Mouse (Mus musculus): ENCODE data around the gene Gab2. TPM values are rescaled to one million over a fixed set of nuclear protein-coding genes. Genes with fewer than 3 reads are reported as not detected.

Gene Gab2
- polyA plus RNA-seq, 1 experiment from 2014 or later, result 10.1 TPM

DNA sequence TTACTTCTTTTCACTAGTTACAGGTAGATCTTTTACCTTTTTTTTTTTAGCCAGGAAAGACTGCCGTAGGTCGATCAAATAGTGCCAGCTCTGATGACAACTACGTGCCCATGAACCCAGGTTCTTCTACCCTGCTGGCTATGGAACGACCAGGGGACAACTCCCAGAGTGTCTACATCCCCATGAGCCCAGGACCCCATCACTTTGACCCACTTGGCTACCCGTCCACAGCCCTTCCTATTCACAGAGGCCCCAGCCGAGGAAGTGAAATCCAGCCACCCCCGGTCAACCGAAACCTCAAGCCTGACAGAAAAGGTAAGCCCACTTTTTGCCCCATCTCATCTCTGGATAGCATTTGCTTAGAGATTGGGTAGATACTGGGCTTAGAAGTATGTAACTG is 219.9 kb downstream of the Gab2 start:
- peaks cover 31% of the 10 kb centered on the region for H3K36me3 ChIP-seq (ENCODE audit: control insufficient read depth, insufficient read depth, low read length)
- no peak for ATAC-seq
- 84% methylated on average over 8 of the region's 8 CpGs for WGBS
- no peaks in the 10 kb centered on the region for H3K4me1 ChIP-seq (ENCODE audit: control insufficient read depth, insufficient read depth, low read length)
- no peak overlapping the region for H3K9ac ChIP-seq (ENCODE audit: low read length)
- no peaks in the 10 kb centered on the region for H3K27me3 ChIP-seq (replicated peaks; ENCODE audit: control insufficient read depth, insufficient read depth, low read length)
- no peak overlapping the region for H3K4me2 ChIP-seq (ENCODE audit: low read length)
- H3K4me3 ChIP-seq (ENCODE audit: low read depth, low read length), result no peak overlapping the region
- no peaks in the 10 kb centered on the region for H3K9me3 ChIP-seq (replicated peaks; ENCODE audit: control insufficient read depth, low read length)
- no peak for DNase-seq (ENCODE audit: low spot score)
- no peak overlapping the region for H3K27ac ChIP-seq (ENCODE audit: low read depth, low read length)

DNA sequence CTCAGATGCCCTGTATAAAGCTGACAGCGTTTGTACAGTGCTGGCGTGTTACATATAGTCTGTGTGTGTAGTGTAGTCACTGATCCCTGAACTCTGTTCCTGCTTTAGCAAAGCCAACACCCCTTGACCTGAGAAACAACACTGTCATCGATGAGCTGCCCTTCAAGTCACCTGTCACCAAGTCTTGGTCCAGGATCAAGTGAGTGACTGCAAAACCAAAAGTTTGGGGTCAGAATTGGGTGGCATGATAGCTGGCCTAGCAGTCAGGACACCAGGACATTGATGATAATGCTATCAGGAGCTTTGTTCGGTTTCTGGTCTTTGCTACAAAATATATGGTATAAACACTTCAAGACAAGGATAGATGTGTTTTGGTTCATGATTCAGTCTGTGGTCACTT is 220.9 kb downstream of the Gab2 start:
- DNase-seq (ENCODE audit: low spot score) (no peak), ATAC-seq (no peak)
- 91% methylated on average over 4 of the region's 4 CpGs for WGBS
- H3K9ac ChIP-seq (ENCODE audit: low read length), result no peak overlapping the region
- no peak overlapping the region for H3K27ac ChIP-seq (ENCODE audit: low read depth, low read length)
- H3K4me2 ChIP-seq (ENCODE audit: low read length), result no peak overlapping the region
- peaks cover 40% of the 10 kb centered on the region for H3K36me3 ChIP-seq (ENCODE audit: control insufficient read depth, insufficient read depth, low read length)
- no peaks in the 10 kb centered on the region for H3K4me1 ChIP-seq (ENCODE audit: control insufficient read depth, insufficient read depth, low read length)
- H3K27me3 ChIP-seq (replicated peaks; ENCODE audit: control insufficient read depth, insufficient read depth, low read length), result no peaks in the 10 kb centered on the region
- H3K9me3 ChIP-seq (replicated peaks; ENCODE audit: control insufficient read depth, low read length), result no peaks in the 10 kb centered on the region
- H3K4me3 ChIP-seq (ENCODE audit: low read depth, low read length), result no peak overlapping the region

DNA sequence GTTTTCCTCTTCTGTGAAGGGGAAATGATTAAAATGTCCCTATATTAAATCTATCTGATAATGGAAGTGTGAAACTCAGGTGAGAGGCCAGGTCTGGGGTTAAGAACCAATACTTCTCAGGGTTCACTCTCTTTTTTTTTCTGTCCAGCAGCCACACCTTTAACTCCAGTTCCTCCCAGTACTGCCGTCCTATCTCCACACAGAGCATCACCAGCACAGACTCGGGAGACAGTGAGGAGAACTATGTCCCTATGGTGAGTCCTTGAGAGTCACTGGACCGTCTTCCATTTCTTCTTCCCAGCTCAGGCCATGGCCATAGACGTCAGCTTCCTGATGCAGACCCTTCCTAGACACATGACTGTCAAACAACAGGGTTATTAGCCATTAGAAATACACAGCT is 221.5 kb downstream of the Gab2 start:
- no peak overlapping the region for H3K9ac ChIP-seq (ENCODE audit: low read length)
- H3K9me3 ChIP-seq (replicated peaks; ENCODE audit: control insufficient read depth, low read length), result no peaks in the 10 kb centered on the region
- no peak overlapping the region for H3K27ac ChIP-seq (ENCODE audit: low read depth, low read length)
- 85% methylated on average over 4 of the region's 4 CpGs for WGBS
- DNase-seq (ENCODE audit: low spot score) (no peak), ATAC-seq (no peak)
- H3K4me2 ChIP-seq (ENCODE audit: low read length), result no peak overlapping the region
- H3K4me1 ChIP-seq (ENCODE audit: control insufficient read depth, insufficient read depth, low read length), result no peaks in the 10 kb centered on the region
- H3K27me3 ChIP-seq (replicated peaks; ENCODE audit: control insufficient read depth, insufficient read depth, low read length), result no peaks in the 10 kb centered on the region
- peaks cover 40% of the 10 kb centered on the region for H3K36me3 ChIP-seq (ENCODE audit: control insufficient read depth, insufficient read depth, low read length)
- no peak overlapping the region for H3K4me3 ChIP-seq (ENCODE audit: low read depth, low read length)

DNA sequence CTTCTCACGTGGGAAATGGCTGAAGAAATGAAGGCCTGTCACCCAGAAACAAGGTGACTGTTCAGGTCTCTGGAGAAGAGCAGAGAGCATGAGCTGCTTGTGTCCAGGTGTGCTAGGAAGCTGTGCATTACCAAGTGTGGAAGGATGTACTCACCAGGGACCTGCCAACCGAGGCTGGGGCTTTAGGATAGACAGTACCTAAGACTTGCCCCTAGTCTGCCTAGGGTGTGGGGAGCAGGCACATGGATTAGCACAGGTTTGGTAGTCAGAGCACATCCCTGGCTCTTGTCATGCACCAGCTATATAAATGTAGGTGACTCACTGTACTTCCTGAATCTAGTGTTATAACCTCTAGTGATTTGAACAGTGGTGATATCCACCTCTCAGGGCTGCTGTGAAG is 222.2 kb downstream of the Gab2 start:
- Histone ChIP-seq H3K9ac (ENCODE audit: low read length) (no peak overlapping the region), H3K4me3 (ENCODE audit: low read depth, low read length) (no peak overlapping the region), H3K27me3 (replicated peaks; ENCODE audit: control insufficient read depth, insufficient read depth, low read length) (no peaks in the 10 kb centered on the region), H3K9me3 (replicated peaks; ENCODE audit: control insufficient read depth, low read length) (no peaks in the 10 kb centered on the region), H3K27ac (ENCODE audit: low read depth, low read length) (no peak overlapping the region), H3K4me2 (ENCODE audit: low read length) (no peak overlapping the region), H3K4me1 (ENCODE audit: control insufficient read depth, insufficient read depth, low read length) (no peaks in the 10 kb centered on the region), H3K36me3 (ENCODE audit: control insufficient read depth, insufficient read depth, low read length) (peaks cover 44% of the 10 kb centered on the region)
- ATAC-seq (no peak), DNase-seq (ENCODE audit: low spot score) (no peak)
- 83% methylated on average over 2 of the region's 2 CpGs for WGBS

DNA sequence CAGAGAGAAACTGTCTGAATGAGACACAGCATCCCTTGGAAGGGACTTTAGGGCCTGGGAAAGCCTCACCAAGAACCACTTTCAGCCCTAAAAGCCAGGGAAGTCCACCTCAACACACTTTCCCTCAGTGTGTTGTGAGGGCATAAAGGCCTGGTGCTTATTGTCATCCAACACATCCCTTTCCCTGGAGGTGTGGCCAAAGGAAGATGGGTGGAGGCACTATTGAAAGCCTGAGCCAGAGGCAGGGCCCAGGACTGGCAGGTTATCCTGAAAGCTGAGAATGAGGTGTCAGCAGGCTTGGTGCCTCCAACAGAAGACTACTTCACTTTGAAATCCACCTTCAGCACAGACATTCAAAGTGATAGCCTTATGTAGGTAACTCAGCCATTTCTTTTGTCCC is 223.1 kb downstream of the Gab2 start:
- H3K27ac ChIP-seq (ENCODE audit: low read depth, low read length), result no peak overlapping the region
- H3K4me1 ChIP-seq (ENCODE audit: control insufficient read depth, insufficient read depth, low read length), result no peaks in the 10 kb centered on the region
- ATAC-seq, result no peak
- H3K4me2 ChIP-seq (ENCODE audit: low read length), result no peak overlapping the region
- no peaks in the 10 kb centered on the region for H3K9me3 ChIP-seq (replicated peaks; ENCODE audit: control insufficient read depth, low read length)
- no peaks in the 10 kb centered on the region for H3K27me3 ChIP-seq (replicated peaks; ENCODE audit: control insufficient read depth, insufficient read depth, low read length)
- H3K4me3 ChIP-seq (ENCODE audit: low read depth, low read length), result no peak overlapping the region
- H3K9ac ChIP-seq (ENCODE audit: low read length), result no peak overlapping the region
- H3K36me3 ChIP-seq (ENCODE audit: control insufficient read depth, insufficient read depth, low read length), result peaks cover 53% of the 10 kb centered on the region
- DNase-seq (ENCODE audit: low spot score), result no peak

DNA sequence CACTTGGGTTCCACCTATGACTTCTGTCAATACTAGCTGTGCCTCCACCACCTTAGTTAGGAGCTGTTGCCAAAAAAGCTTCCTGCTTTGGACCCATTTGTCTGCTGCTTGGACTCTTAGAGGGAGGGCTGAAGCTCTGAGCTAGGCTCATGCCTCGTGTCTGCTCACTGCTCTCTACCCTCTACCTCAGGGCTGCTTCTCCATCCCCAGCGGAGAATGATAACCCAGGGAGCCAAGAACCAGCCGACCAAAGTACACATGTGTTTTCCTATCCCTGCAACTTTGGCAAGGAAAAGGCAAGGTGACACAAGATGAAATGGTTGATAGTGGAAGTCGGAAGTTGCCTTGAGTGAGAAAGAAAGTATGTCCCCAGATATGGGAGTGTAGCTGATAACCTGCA is 223.8 kb downstream of the Gab2 start:
- no peak overlapping the region for H3K4me2 ChIP-seq (ENCODE audit: low read length)
- ATAC-seq, result no peak
- no peak overlapping the region for H3K27ac ChIP-seq (ENCODE audit: low read depth, low read length)
- no peaks in the 10 kb centered on the region for H3K4me1 ChIP-seq (ENCODE audit: control insufficient read depth, insufficient read depth, low read length)
- H3K36me3 ChIP-seq (ENCODE audit: control insufficient read depth, insufficient read depth, low read length), result peaks cover 55% of the 10 kb centered on the region
- H3K27me3 ChIP-seq (replicated peaks; ENCODE audit: control insufficient read depth, insufficient read depth, low read length), result no peaks in the 10 kb centered on the region
- no peak overlapping the region for H3K9ac ChIP-seq (ENCODE audit: low read length)
- no peak for DNase-seq (ENCODE audit: low spot score)
- WGBS, result 87% methylated on average over 4 of the region's 4 CpGs
- H3K4me3 ChIP-seq (ENCODE audit: low read depth, low read length), result no peak overlapping the region
- no peaks in the 10 kb centered on the region for H3K9me3 ChIP-seq (replicated peaks; ENCODE audit: control insufficient read depth, low read length)

DNA sequence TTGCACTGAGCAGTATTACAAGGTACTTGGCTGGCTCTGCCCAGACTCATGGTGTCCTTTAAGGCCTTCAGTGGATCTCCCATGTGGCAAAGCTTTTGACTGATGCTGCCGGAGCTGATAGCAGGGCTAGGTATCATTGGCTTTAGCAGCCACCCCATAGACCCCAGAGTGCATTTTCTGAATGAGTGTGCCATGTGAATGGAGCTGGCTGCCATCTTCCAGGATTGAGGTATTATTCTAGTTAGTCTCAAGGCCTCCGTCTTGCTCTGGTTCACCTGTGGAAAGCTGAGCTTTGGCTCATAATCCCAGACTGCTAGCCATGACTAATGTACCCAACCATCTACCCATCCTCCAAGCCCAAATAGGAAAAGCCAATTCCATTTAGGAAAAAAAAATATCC is 225.4 kb downstream of the Gab2 start:
- DNase-seq (ENCODE audit: low spot score), result no peak
- Histone ChIP-seq H3K9me3 (replicated peaks; ENCODE audit: control insufficient read depth, low read length) (no peaks in the 10 kb centered on the region), H3K36me3 (ENCODE audit: control insufficient read depth, insufficient read depth, low read length) (peaks cover 65% of the 10 kb centered on the region), H3K9ac (ENCODE audit: low read length) (no peak overlapping the region), H3K4me2 (ENCODE audit: low read length) (no peak overlapping the region), H3K4me1 (ENCODE audit: control insufficient read depth, insufficient read depth, low read length) (no peaks in the 10 kb centered on the region), H3K27ac (ENCODE audit: low read depth, low read length) (no peak overlapping the region), H3K4me3 (ENCODE audit: low read depth, low read length) (no peak overlapping the region), H3K27me3 (replicated peaks; ENCODE audit: control insufficient read depth, insufficient read depth, low read length) (no peaks in the 10 kb centered on the region)
- 100% methylated on average over 2 of the region's 2 CpGs for WGBS
- no peak for ATAC-seq

DNA sequence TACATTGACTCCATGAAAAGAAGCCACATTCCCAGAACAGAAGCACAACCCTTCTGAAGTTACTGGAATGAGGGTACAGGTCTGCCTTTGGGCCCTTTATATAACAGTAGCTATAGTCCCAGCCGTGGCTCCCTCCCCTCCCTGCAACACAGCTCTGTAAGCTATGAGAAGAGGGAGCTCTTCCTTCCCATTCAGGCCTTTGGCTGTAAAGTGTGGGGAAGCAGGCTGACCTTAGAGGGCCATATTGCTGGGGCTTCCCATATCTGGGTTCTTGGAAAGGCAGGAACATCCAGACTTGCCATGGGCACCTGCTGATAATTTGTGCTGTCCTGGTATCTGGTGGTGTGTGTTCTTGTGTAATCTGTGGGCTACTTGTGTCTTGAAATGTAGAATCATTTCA is 226.2 kb downstream of the Gab2 start:
- H3K27ac ChIP-seq (ENCODE audit: low read depth, low read length), result no peak overlapping the region
- no peak overlapping the region for H3K9ac ChIP-seq (ENCODE audit: low read length)
- H3K36me3 ChIP-seq (ENCODE audit: control insufficient read depth, insufficient read depth, low read length), result peaks cover 73% of the 10 kb centered on the region
- ATAC-seq (no peak), DNase-seq (ENCODE audit: low spot score) (no peak)
- no peak overlapping the region for H3K4me2 ChIP-seq (ENCODE audit: low read length)
- H3K4me1 ChIP-seq (ENCODE audit: control insufficient read depth, insufficient read depth, low read length), result no peaks in the 10 kb centered on the region
- H3K4me3 ChIP-seq (ENCODE audit: low read depth, low read length), result no peak overlapping the region
- H3K27me3 ChIP-seq (replicated peaks; ENCODE audit: control insufficient read depth, insufficient read depth, low read length), result no peaks in the 10 kb centered on the region
- H3K9me3 ChIP-seq (replicated peaks; ENCODE audit: control insufficient read depth, low read length), result no peaks in the 10 kb centered on the region
- 95% methylated on average over 1 of the region's 1 CpGs for WGBS

DNA sequence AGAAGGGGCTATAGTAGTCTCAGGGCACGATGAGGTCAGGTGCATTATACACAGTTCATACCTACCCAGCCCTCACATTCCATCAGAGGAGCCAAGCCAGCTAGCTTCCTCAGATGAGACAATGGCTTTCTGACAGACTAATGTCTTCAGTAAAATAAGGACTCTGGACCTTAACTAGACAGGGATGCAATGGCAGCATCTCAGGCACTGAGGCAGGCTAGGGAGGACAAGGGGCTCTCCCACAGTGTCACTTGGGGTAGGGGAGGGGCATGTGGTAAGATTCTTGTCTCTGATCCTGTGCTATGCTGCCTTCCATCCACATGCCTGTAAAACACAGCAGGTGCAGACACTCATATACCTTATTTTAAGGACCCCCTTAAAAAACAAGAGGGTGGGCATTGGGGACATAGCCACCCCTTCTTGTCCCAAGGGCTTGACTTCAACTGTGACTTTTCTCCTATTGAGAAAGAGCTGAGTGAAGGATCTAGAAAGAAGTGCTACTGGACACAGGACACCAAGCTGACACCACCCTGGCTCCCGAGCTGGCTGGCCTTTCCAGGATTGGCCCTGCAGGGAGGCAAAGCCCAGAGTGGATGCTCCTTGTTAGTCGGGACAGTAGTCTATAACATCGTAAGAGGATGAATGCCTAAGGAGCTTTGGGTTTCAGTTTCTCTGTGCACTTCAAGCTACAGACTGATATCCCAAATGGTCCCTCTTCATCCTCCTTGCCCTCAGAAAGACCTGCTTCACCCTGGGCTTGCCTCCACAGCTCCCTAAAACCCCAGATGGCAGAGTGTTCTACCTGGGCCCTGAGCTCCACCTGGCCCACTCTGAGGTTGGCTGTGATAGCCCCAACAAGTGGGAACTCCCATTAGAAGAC is 228.3 kb downstream of the Gab2 start:
- DNase-seq (ENCODE audit: low spot score) (no peak), ATAC-seq (no peak)
- 82% methylated on average over 4 of the region's 4 CpGs for WGBS
- H3K27ac ChIP-seq (ENCODE audit: low read depth, low read length), result no peak overlapping the region
- peaks cover 71% of the 10 kb centered on the region for H3K36me3 ChIP-seq (ENCODE audit: control insufficient read depth, insufficient read depth, low read length)
- H3K27me3 ChIP-seq (replicated peaks; ENCODE audit: control insufficient read depth, insufficient read depth, low read length), result no peaks in the 10 kb centered on the region
- no peak overlapping the region for H3K9ac ChIP-seq (ENCODE audit: low read length)
- no peaks in the 10 kb centered on the region for H3K4me1 ChIP-seq (ENCODE audit: control insufficient read depth, insufficient read depth, low read length)
- no peaks in the 10 kb centered on the region for H3K9me3 ChIP-seq (replicated peaks; ENCODE audit: control insufficient read depth, low read length)
- no peak overlapping the region for H3K4me3 ChIP-seq (ENCODE audit: low read depth, low read length)
- H3K4me2 ChIP-seq (ENCODE audit: low read length), result no peak overlapping the region

Data from forebrain, embryonic 14.5 days (tissue).